Mouse (Mus musculus): ENCODE results near the gene Stt3b.

DNA sequence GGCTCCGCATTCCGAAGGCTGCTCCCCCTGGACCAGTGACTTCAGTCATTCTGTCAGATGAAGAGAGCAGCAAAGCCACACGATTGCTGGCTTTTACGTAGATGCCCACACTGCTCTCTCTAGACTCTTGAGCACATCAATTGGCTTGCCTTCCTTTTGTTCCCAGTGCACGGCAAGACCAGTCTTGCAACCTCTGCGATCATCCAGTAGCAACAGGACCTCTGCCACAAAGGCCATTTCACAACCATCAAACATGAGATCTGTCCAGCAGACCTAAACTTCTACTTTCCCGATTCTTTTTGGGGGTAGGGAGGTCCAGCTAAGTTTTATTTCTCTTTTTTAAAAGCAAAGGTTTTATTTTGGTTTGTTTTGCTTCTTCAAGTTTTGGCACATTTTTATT is 22.1 kb upstream of the Stt3b start:
- TF ChIP-seq EP300 (IDR thresholded peaks at IDR 0.05; ENCODE audit: insufficient read depth, low read depth, low read length) (no peak), CTCF (IDR thresholded peaks at IDR 0.05; ENCODE audit: low read depth, low read length) (no peak)

Measured in ES-Bruce4 (cell line).